Mouse (Mus musculus) olfactory bulb, adult 2 months (tissue): ENCODE data around the gene Msh5. TPM values are rescaled to one million over a fixed set of nuclear protein-coding genes. Genes with fewer than 3 reads are reported as not detected.
A peak's percentile ranks its signal among the peaks of the same experiment; 100 is the strongest.

Source experiments
- H3K27ac ChIP-seq: fragments of 200-500 bp; 2 replicates; pipeline ENCODE4 v1.5.1; 2012; ENCODE audit warnings: low read depth, low read length; ENCODE audit not compliant: insufficient read depth
- H3K4me1 ChIP-seq: fragments of 200-500 bp; 2 replicates; pipeline ENCODE4 v1.6.1; 2012; ENCODE audit warnings: low read length; ENCODE audit not compliant: control insufficient read depth, insufficient read depth
- H3K4me3 ChIP-seq: fragments of 200-500 bp; 2 replicates; pipeline ENCODE4 v1.5.1; 2012; ENCODE audit warnings: mild to moderate bottlenecking, low read depth, low read length, moderate library complexity; ENCODE audit not compliant: insufficient read depth
- CTCF ChIP-seq: fragments of 200-500 bp; IDR thresholded peaks from 2 replicates; pipeline ENCODE4 v1.5.1; 2012; ENCODE audit warnings: low read depth, mild to moderate bottlenecking, low read length, moderate library complexity; ENCODE audit not compliant: insufficient read depth
- POLR2A ChIP-seq: fragments of 200-500 bp; IDR thresholded peaks from 2 replicates; pipeline ENCODE4 v1.6.1; 2012; ENCODE audit warnings: mild to moderate bottlenecking, low read depth, low read length, moderate library complexity; ENCODE audit not compliant: insufficient read depth
- WGBS: fragments of 180-500 bp; shearing (Covaris S2); methylation state at CpG from one replicate; pipeline ENCODE4 v1.1.7; 2018; 5-methylcytosine and 5-hydroxymethylcytosine counted together
- polyA plus RNA-seq: library from polyadenylated mRNA; stranded (reverse); fragments of >200 nt; gene quantifications from 2 replicates; pipeline ENCODE4 v1.2.4, GENCODE M21; 2012; ENCODE audit warnings: low replicate concordance; ENCODE audit not compliant: missing spikeins, insufficient read depth, insufficient read length

The Msh5 gene
- polyA plus RNA-seq, 1 experiment, result not detected

DNA sequence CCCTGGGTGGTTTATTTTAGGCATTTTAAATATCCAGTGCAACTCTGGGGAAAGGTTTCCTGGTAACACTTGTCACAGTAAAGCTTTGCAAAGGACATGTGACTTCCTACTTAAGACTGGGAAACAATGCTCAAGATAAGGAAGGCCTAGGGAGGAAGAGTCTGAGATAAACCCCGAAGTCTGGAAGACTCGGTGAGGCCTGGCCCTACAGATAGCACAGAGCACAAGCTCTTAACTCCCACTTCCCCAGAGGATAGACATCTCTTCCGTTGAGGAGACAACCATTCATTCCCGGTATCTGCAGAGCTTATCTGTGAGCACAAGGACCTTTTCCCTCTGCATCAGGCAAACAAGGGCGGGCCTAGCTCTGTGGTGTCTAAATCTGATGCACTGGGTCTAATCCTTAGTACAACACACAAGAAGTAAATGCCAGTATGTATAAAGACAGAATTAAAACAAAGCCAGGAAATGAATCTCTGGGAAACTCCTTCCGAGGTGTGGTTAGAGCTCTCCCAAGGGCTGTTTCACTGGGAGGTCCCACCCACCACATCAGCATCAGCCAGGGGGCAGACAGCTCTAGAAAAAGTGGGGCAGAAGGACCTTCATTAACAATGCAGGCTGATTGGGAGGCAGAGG is 24.6 kb downstream of the Msh5 start:
- H3K27ac ChIP-seq, result peak overlapping the region; percentile 61; the same call in 1 of the 2 replicates
- WGBS, result 39% methylated on average over 6 of the region's 6 CpGs

DNA sequence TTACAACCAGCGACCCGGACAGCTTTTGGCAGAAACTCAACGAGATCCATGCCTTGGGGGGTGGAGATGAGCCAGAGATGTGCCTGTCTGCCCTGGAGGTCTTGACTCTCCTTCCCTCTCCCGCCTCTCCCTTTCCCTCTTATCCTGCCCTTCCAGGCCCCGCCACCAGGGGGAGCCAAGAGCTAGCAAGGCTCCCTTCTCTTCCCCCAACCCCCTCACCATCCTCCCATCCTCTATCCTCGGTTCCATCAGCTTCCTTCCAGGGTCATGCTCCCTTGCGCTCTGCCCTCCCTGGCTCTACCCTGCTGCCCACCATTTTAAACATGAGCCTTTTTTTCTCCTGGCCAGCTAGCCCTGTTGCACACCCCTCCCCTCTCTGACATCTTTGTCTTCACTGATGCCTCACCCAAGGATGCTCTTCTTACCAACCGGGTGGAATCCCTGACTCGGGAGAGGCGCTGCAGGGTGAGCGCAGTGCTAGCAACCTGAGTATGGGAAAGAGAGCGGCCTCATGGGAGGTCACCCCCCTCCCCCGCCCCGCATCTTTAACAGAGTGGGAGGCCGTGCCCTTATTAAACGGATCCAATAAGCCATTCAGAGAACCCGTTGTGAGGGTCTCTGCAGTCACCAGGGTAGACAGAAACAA is 25.3 kb downstream of the Msh5 start:
- peak overlapping the region; percentile 31 for H3K4me3 ChIP-seq
- WGBS, result 8% methylated on average over 17 of the region's 17 CpGs

More for the DNA sequence above, 24.6 kb downstream of the Msh5 start:
- peaks cover 13% of the 10 kb centered on the region for H3K4me1 ChIP-seq
- TF ChIP-seq POLR2A, result no peak
- no peak for TF ChIP-seq CTCF
- H3K4me3 ChIP-seq, result no peak overlapping the region

DNA sequence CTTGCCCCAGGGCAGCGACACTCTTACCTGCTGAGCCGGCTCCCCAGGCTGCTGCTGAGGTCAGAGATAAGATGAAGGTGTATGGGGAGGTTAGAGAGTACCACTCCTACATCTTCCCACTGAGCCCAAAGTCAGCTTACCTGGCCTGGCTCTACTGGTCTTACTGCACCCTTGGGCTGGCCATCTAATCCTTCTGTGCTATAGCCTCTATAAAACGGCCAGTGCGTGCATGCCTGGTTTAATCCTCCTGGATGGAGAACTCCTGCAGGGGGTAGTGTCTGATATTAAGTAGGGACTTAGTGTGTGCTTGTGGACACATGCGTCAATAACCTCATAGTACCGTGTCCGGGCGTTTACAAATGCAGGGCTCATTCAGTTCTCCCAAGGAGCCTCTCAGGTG is 26.0 kb downstream of the Msh5 start:
- TF ChIP-seq POLR2A, result no peak
- WGBS, result 90% methylated on average over 8 of the region's 8 CpGs
- H3K4me1 ChIP-seq, result peaks cover 16% of the 10 kb centered on the region
- H3K27ac ChIP-seq, result no peak overlapping the region
- H3K4me3 ChIP-seq, result no peak overlapping the region

More for the DNA sequence above, 25.3 kb downstream of the Msh5 start:
- Histone ChIP-seq H3K4me1 (peaks cover 16% of the 10 kb centered on the region), H3K27ac (peak overlapping the region; percentile 61)
- TF ChIP-seq POLR2A (no peak), CTCF (peak; percentile 95)

DNA sequence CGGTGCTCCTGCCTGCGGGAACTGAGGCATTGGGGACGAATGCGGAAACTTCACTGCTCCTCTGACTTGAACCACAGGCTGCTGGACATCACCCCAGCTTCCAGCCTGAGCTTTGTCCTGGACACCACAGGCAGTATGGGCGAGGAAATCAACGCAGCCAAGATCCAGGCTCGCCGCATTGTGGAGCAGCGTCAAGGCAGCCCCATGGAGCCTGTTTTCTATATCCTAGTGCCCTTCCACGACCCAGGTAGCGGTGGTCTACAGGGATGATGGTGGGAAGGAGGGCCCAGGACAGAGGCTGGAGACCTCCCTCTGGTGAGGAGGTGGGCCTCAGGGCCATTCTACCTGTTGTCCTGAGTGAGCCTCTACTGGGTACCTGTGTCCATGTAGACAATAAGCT is 26.7 kb downstream of the Msh5 start:
- Histone ChIP-seq H3K27ac (no peak overlapping the region), H3K4me1 (peaks cover 14% of the 10 kb centered on the region), H3K4me3 (no peak overlapping the region)
- 84% methylated on average over 11 of the region's 11 CpGs for WGBS
- TF ChIP-seq CTCF, result no peak
- no peak for TF ChIP-seq POLR2A

DNA sequence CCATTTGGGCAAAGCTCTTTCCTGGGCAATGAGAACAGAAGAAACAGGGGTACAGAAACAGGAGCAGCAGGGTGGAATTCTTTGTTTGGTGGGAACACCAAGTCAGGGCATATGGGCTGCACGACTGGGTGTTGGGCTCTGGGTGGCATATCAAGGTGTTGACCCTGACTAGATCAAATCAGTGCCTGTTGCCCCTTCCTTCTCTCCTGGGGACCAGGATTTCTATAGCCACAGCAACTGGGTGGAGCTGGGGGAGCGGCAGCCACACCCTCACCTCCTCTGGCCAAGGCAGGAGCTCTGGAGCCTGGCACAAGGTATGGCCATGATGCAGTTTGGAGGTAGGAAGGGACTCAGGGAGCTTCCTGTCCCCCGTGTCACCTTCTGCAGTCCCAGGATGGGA is 28.4 kb downstream of the Msh5 start:
- 85% methylated on average over 3 of the region's 3 CpGs for WGBS
- H3K4me1 ChIP-seq, result peaks cover 14% of the 10 kb centered on the region
- no peak for TF ChIP-seq CTCF
- no peak for TF ChIP-seq POLR2A
- no peak overlapping the region for H3K4me3 ChIP-seq
- H3K27ac ChIP-seq, result no peak overlapping the region

DNA sequence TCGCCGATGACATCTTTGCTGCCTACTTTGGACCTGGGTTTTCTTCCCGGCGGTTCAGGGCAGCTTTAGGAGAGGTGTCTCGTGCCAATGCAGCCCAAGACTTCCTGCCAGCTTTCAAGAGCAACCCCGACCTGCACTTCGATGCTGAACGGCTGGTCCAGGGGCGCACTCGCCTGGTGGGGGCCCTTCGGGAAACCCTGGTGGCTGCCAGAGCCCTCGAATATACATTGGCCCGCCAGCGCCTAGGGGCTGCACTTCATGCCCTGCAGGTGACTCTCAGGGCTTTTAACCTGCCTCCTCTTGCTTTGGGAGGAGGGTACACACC is 28.9 kb downstream of the Msh5 start:
- WGBS, result 75% methylated on average over 14 of the region's 14 CpGs
- TF ChIP-seq POLR2A, result no peak
- no peak for TF ChIP-seq CTCF
- Histone ChIP-seq H3K4me3 (no peak overlapping the region), H3K27ac (no peak overlapping the region), H3K4me1 (peaks cover 14% of the 10 kb centered on the region)

DNA sequence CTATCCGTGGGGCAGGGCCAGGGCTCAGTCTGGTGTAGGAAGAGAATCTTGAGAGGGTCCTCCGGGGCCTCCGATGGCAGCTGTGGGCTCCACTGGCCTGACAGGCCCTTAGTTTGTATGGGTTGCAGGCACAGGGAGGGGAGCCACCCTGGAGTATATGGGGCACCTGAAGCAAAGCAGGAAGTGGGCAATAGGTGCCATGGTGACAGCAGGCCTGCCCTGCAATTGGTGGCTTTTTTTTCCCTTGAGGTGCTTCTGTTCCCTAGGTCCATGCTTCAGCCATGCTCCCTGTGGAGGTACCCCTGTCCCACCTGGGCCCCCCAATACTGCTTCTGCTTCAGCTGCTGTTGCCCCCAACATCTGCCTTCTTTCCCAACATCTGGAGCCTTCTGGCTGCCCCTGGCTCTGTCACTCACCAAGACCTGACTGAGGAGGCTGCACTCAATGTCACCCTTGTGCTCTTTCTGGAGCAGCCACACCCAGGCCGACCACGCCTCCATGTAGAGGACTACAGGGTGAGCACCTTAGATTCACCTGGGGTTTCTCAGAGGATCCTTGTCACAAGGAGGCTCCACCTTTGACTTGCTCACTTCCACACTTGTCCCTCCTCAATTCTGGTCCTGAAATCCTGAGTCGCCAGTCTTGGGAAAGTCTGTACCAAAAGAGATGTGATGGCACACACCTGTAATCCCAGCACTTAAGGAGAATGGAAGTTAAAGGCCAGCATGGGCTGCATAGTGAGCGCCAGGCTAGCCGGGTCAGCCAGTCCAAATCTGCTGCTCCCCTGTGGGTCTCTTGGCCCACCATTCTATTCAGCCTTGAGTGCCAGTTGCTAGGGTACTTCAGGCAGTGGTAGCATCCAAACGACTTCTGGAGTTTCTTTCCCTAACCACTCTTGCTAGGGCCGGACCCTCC is 29.5 kb downstream of the Msh5 start:
- Histone ChIP-seq H3K27ac (no peak overlapping the region), H3K4me1 (peaks cover 14% of the 10 kb centered on the region), H3K4me3 (no peak overlapping the region)
- 77% methylated on average over 10 of the region's 10 CpGs for WGBS
- TF ChIP-seq POLR2A (no peak), CTCF (no peak)

DNA sequence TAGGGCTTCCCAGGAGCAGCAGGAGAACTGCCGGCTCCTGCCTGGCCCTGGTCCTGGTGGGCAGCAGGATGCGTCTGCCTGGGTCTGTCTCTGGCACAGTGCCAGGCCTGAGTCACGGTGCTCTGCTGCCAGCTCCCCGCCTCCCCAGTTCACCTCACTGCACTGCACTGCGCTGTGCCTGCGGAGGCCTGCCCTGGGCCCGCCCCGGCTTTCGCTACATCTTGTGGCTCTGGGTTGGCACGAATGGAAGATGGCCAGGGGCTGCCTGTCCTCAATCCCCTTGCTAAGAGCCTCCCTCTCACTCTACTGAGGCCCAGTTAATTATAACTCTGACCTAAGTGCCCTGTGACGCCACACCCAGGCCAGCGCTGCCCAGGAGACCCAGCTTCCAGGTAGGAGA is 30.2 kb downstream of the Msh5 start, which contains the start of gene Vwa7:
Gene Vwa7 (plus strand): TSS at position 204 of the 400 bp plus-strand sequence.
- H3K4me1 ChIP-seq, result peaks cover 11% of the 10 kb centered on the region
- no peak within 1 kb of the TSS for H3K4me3 ChIP-seq
- no peak for TF ChIP-seq CTCF
- no peak within 1 kb of the TSS for H3K27ac ChIP-seq
- 30% methylated on average over 12 of the region's 12 CpGs for WGBS

DNA sequence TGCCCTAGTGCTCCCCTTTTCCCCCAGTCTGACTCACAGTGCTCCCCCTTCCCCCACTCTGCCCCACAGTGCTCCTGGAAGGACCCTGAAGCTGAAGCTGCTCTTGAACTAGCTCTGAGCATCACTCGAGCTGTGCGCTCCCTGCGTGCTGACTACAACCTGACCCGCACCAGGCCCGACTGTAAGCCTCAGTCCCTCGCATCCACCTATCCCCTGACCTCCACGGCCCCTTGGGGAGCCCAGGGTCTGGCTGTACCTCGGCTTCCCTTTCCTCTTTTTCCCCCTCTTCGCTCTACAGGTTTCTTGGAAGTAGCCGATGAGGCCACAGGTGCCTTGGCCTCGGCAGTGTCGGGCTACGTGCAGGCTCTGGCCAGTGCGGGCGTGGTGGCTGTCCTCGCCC is 31.2 kb downstream of the Msh5 start:
- Histone ChIP-seq H3K4me3 (no peak overlapping the region), H3K4me1 (peaks cover 7% of the 10 kb centered on the region), H3K27ac (no peak overlapping the region)
- TF ChIP-seq POLR2A (no peak), CTCF (no peak)
- WGBS, result 87% methylated on average over 16 of the region's 16 CpGs
